Mouse (Mus musculus): Measurements from ENCODE around the gene Tcte2. TPM values are rescaled to one million over a fixed set of nuclear protein-coding genes. Genes with fewer than 3 reads are reported as not detected.

Tcte2 gene
- polyA plus RNA-seq, 1 experiment, result 15.3 TPM

DNA sequence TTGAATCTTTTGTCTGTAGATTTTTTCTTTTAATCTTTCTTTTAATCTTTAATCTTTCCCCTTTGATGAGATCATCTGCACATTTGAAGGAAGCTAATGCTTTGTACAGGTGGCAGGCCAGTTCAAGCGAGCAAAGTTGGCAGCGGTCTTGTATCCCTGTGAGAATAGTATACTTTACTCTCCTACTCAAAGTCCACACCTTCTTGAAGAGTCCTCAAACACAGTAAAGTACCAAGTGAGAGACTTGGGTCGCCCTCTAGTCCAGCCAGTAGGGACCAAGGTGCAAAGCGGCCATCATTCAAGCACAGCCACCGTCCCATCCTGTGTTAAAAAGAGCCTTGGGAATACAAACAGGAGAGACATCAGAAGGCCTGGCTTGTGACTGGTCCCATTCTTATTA is 26.6 kb downstream of the Tcte2 start:
- no peak for DNase-seq (ENCODE audit: low read depth)
- TF ChIP-seq CTCF (IDR thresholded peaks at IDR 0.05; ENCODE audit: borderline replicate concordance, extremely low read depth, insufficient read depth, insufficient read length) (no peak), POLR2A (IDR thresholded peaks at IDR 0.05; ENCODE audit: borderline replicate concordance, extremely low read depth, insufficient read depth, insufficient read length, poor library complexity, severe bottlenecking) (no peak)

- DNase-seq (ENCODE audit: low read depth), result no peak
Measured at GRCm38 (mm10) chr17:13733971-13734370, 27.7 kb downstream of the Tcte2 start.

DNA sequence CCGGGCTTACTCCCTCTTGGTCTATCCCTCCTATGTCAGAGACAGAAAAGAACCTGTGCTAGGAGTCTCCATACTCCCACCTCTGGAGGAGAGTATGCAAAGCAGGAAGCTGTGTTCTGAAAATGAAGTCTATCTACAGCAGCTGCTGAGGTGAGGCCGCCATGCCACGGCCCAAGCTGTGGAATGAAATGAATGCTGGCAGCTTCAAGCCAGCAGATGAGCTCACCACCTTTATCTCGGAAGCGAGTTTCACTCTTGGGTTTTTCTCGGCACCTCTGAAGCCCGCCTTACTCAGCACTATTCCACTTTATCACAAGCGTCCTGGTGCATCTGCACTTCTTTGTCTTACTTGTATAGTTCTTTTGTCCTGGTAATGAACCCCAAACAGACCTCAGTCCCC is 28.9 kb downstream of the Tcte2 start:
- TF ChIP-seq POLR2A (IDR thresholded peaks at IDR 0.05; ENCODE audit: borderline replicate concordance, extremely low read depth, insufficient read depth, insufficient read length, poor library complexity, severe bottlenecking), result no peak
- no peak for TF ChIP-seq CTCF (IDR thresholded peaks at IDR 0.05; ENCODE audit: borderline replicate concordance, extremely low read depth, insufficient read depth, insufficient read length)
- no peak for DNase-seq (ENCODE audit: low read depth)

More at GRCm38 (mm10) chr17:13733971-13734370, 27.7 kb downstream of the Tcte2 start:
- TF ChIP-seq CTCF (IDR thresholded peaks at IDR 0.05; ENCODE audit: borderline replicate concordance, extremely low read depth, insufficient read depth, insufficient read length), result no peak

DNA sequence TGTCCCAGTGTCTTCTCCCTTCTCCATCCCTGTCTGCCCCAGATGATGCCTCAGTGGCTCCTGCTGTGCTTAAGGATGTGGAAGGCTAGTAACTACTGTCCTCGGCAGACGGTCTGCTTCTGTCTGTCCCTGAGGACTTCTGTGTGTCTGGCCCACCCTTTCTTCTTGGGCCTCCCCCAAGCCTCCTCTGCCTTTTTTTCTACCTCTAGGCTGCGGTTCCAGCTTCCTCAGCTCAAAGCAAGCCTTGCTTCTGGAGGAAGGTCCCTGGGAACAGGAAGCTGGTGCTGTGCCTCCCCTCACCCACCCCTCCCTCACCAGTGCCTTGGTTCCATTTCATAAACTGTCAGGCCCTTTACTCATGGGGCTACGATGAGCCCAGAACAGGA is 29.9 kb downstream of the Tcte2 start:
- DNase-seq (ENCODE audit: low read depth), result no peak
- TF ChIP-seq CTCF (IDR thresholded peaks at IDR 0.05; ENCODE audit: borderline replicate concordance, extremely low read depth, insufficient read depth, insufficient read length), result no peak
- TF ChIP-seq POLR2A (IDR thresholded peaks at IDR 0.05; ENCODE audit: borderline replicate concordance, extremely low read depth, insufficient read depth, insufficient read length, poor library complexity, severe bottlenecking), result no peak

GRCm38 (mm10) chr17:13730980-13731726 is 30.5 kb downstream of the Tcte2 start:
- TF ChIP-seq POLR2A (IDR thresholded peaks at IDR 0.05; ENCODE audit: borderline replicate concordance, extremely low read depth, insufficient read depth, insufficient read length, poor library complexity, severe bottlenecking) (no peak), CTCF (IDR thresholded peaks at IDR 0.05; ENCODE audit: borderline replicate concordance, extremely low read depth, insufficient read depth, insufficient read length) (no peak)
- no peak for DNase-seq (ENCODE audit: low read depth)

DNA sequence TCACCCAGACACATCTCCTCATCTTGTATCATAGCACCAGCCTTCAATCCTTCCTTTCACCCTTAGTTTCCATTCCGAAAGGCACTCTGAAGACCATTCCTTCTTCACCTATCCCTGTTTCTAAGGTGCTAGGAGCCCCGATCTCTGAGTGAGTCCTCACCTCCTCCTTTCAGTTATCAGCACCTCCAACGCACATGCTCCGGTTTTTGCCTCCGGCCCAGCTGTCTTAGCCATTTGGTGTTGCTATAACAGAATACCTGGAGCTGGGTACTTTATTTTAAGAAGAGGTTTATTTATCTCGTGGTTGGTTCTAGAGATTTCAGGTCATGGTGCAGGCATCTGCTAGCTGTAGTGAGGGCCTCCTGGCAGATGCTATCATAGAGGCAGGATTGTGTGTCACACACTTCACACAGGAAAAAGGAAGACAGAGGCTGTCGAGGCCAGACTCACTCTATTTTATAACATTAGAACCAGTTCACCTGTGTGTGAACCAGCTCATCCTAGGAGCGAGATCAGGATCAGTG is 34.7 kb downstream of the Tcte2 start:
- no peak for DNase-seq (ENCODE audit: low read depth)
- TF ChIP-seq POLR2A (IDR thresholded peaks at IDR 0.05; ENCODE audit: borderline replicate concordance, extremely low read depth, insufficient read depth, insufficient read length, poor library complexity, severe bottlenecking) (no peak), CTCF (IDR thresholded peaks at IDR 0.05; ENCODE audit: borderline replicate concordance, extremely low read depth, insufficient read depth, insufficient read length) (no peak)

DNA sequence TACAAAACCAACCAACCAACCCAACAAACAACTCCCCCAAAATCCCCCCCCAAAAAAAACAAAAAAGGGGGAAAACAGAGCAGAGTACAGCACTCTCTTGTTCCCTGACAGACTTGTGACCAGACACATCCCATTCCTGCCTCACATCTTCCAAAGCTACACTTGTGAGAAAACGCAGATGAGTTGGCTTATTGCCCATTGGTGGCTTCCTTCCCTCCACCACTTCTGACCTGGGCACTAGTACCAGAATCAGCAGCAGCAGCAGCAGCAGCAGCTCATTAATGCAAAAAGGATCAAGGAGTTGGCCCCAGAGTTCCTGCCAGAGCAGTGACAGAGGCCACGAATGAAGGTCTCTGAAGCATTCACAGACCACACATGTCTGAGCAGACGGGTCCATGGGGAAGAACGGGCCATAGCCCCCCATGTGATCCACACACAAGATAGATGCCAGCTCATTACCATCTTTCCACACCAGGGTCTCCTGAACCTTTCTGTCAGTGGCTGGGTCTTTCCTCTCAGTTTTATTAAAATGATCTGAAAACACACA is 36.5 kb downstream of the Tcte2 start:
- peak; percentile 41 for DNase-seq (ENCODE audit: low read depth)
- no peak for TF ChIP-seq POLR2A (IDR thresholded peaks at IDR 0.05; ENCODE audit: borderline replicate concordance, extremely low read depth, insufficient read depth, insufficient read length, poor library complexity, severe bottlenecking)
- no peak for TF ChIP-seq CTCF (IDR thresholded peaks at IDR 0.05; ENCODE audit: borderline replicate concordance, extremely low read depth, insufficient read depth, insufficient read length)

DNA sequence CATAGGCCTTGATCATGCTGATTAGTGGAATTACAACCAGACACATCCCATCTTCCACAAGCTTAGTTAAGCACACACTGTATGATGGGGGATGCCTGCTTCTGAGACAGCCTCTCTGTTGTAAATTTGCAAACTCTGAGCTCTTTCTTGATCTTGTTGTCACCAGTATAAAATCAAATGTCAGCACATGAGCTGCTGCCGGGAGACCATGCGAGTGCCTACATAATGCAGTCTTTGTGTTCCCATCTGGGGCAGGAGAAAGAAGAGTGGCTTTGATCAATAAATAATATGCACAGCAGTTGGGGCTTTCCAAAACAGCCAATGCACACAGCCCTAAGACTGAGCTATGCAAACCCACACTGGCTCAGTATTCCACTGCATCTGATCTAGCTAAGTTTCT is 39.2 kb downstream of the Tcte2 start:
- DNase-seq (ENCODE audit: low read depth), result peak; percentile 82

DNA sequence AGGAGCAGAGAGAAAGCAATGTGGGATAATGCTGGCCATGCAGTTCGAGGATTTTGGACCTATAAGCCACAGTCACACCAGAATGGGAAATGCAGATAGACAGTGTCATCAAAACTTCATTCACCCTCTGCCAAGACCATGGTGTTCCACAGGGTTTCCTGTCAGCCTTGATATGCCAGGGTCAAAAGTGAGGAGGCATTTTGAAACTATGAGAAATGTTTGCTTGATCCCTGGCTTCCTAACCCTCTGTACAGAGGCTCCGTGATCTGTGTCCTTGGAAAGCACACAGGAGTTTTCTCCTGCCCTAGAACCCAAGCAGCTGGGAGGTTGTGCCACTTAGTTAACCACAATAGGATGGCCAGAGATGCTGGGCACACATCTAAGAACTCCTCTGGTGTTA is 40.3 kb downstream of the Tcte2 start:
- no peak for TF ChIP-seq POLR2A (IDR thresholded peaks at IDR 0.05; ENCODE audit: borderline replicate concordance, extremely low read depth, insufficient read depth, insufficient read length, poor library complexity, severe bottlenecking)
- TF ChIP-seq CTCF (IDR thresholded peaks at IDR 0.05; ENCODE audit: borderline replicate concordance, extremely low read depth, insufficient read depth, insufficient read length), result no peak
- no peak for DNase-seq (ENCODE audit: low read depth)

More for the DNA sequence above, 39.2 kb downstream of the Tcte2 start:
- no peak for TF ChIP-seq POLR2A (IDR thresholded peaks at IDR 0.05; ENCODE audit: borderline replicate concordance, extremely low read depth, insufficient read depth, insufficient read length, poor library complexity, severe bottlenecking)
- TF ChIP-seq CTCF (IDR thresholded peaks at IDR 0.05; ENCODE audit: borderline replicate concordance, extremely low read depth, insufficient read depth, insufficient read length), result no peak

GRCm38 (mm10) chr17:13720187-13720586 is 41.4 kb downstream of the Tcte2 start:
- TF ChIP-seq CTCF (IDR thresholded peaks at IDR 0.05; ENCODE audit: borderline replicate concordance, extremely low read depth, insufficient read depth, insufficient read length) (no peak), POLR2A (IDR thresholded peaks at IDR 0.05; ENCODE audit: borderline replicate concordance, extremely low read depth, insufficient read depth, insufficient read length, poor library complexity, severe bottlenecking) (no peak)
- no peak for DNase-seq (ENCODE audit: low read depth)

DNA sequence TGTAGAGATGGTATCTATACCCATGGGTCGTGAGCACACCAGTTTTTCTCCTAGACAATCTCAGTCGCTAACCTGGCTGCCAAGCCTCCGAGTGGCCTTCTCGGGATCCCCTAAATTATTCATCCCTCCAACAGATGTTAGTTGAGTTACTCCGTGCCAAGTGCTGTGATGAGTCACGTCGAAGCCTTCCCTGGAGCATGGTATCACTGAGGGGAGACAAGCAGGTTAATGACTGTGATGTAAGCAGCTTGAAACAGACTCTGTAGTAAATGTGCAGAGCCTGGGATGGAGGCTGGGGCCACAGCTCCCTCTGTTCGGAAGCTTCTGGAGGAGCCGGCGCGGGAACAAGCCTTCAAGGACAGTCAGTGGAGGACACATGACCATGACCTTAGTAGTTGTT is 44.2 kb downstream of the Tcte2 start:
- no peak for DNase-seq (ENCODE audit: low read depth)
- no peak for TF ChIP-seq POLR2A (IDR thresholded peaks at IDR 0.05; ENCODE audit: borderline replicate concordance, extremely low read depth, insufficient read depth, insufficient read length, poor library complexity, severe bottlenecking)

- TF ChIP-seq CTCF (IDR thresholded peaks at IDR 0.05; ENCODE audit: borderline replicate concordance, extremely low read depth, insufficient read depth, insufficient read length), result no peak
- DNase-seq (ENCODE audit: low read depth), result no peak
Measured at GRCm38 (mm10) chr17:13716336-13716735, 45.3 kb downstream of the Tcte2 start.

Measured in brain, embryonic 14.5 days (tissue).